Mouse (Mus musculus): ENCODE results near the gene Arrb1.
"Not testable (repeated sequence)": the region's sequence is repeated elsewhere in the genome, so short reads cannot be mapped to it uniquely, and the experiment has no call there.

The Arrb1 gene

GRCm38 (mm10) chr7:99534901-99535735, at the start of gene Arrb1:
Gene Arrb1, plus strand, starts transcription at chr7:99535466.
- no peak for DNase-seq (ENCODE audit: extremely low spot score, low read depth, low spot score)

GRCm38 (mm10) chr7:99489708-99490107, 45.6 kb upstream of the Arrb1 start:
- no peak for DNase-seq (ENCODE audit: extremely low spot score, low read depth, low spot score)

GRCm38 (mm10) chr7:99499128-99499527, 36.1 kb upstream of the Arrb1 start:
- no peak for DNase-seq (ENCODE audit: extremely low spot score, low read depth, low spot score)

GRCm38 (mm10) chr7:99500201-99500600, 35.1 kb upstream of the Arrb1 start:
- DNase-seq (ENCODE audit: extremely low spot score, low read depth, low spot score): peak; percentile 42

- DNase-seq (ENCODE audit: extremely low spot score, low read depth, low spot score): no peak
Measured at GRCm38 (mm10) chr7:99500655-99501054, 34.6 kb upstream of the Arrb1 start.

- no peak for DNase-seq (ENCODE audit: extremely low spot score, low read depth, low spot score)
Measured at GRCm38 (mm10) chr7:99501148-99501547, 34.1 kb upstream of the Arrb1 start.

- no peak for DNase-seq (ENCODE audit: extremely low spot score, low read depth, low spot score)
Measured at GRCm38 (mm10) chr7:99504556-99504955, 30.7 kb upstream of the Arrb1 start.

- DNase-seq (ENCODE audit: extremely low spot score, low read depth, low spot score): not testable (repeated sequence)
Measured at GRCm38 (mm10) chr7:99508187-99508586, 27.1 kb upstream of the Arrb1 start.

- DNase-seq (ENCODE audit: extremely low spot score, low read depth, low spot score): no peak
Measured at GRCm38 (mm10) chr7:99510087-99510501, 25.2 kb upstream of the Arrb1 start.

- no peak for DNase-seq (ENCODE audit: extremely low spot score, low read depth, low spot score)
Measured at GRCm38 (mm10) chr7:99516092-99516813, 19.0 kb upstream of the Arrb1 start.

- DNase-seq (ENCODE audit: extremely low spot score, low read depth, low spot score): no peak
Measured at GRCm38 (mm10) chr7:99516814-99517157, 18.5 kb upstream of the Arrb1 start.

GRCm38 (mm10) chr7:99518954-99519644, 16.2 kb upstream of the Arrb1 start:
- no peak for DNase-seq (ENCODE audit: extremely low spot score, low read depth, low spot score)

GRCm38 (mm10) chr7:99523121-99523520, 12.1 kb upstream of the Arrb1 start:
- no peak for DNase-seq (ENCODE audit: extremely low spot score, low read depth, low spot score)

- DNase-seq (ENCODE audit: extremely low spot score, low read depth, low spot score): no peak
Measured at GRCm38 (mm10) chr7:99523837-99524236, 11.4 kb upstream of the Arrb1 start.

GRCm38 (mm10) chr7:99528547-99528946, 6.7 kb upstream of the Arrb1 start:
- no peak for DNase-seq (ENCODE audit: extremely low spot score, low read depth, low spot score)

- no peak for DNase-seq (ENCODE audit: extremely low spot score, low read depth, low spot score)
Measured at GRCm38 (mm10) chr7:99529410-99529809, 5.9 kb upstream of the Arrb1 start.

- no peak for DNase-seq (ENCODE audit: extremely low spot score, low read depth, low spot score)
Measured at GRCm38 (mm10) chr7:99531408-99531970, 3.8 kb upstream of the Arrb1 start.

- no peak for DNase-seq (ENCODE audit: extremely low spot score, low read depth, low spot score)
Measured at GRCm38 (mm10) chr7:99532526-99532925, 2.7 kb upstream of the Arrb1 start.

- DNase-seq (ENCODE audit: extremely low spot score, low read depth, low spot score): no peak
Measured at GRCm38 (mm10) chr7:99533600-99533999, 1.7 kb upstream of the Arrb1 start.

- DNase-seq (ENCODE audit: extremely low spot score, low read depth, low spot score): no peak
Measured at GRCm38 (mm10) chr7:99534501-99534900, 765 bp upstream of the Arrb1 start.

- DNase-seq (ENCODE audit: extremely low spot score, low read depth, low spot score): no peak
Measured at GRCm38 (mm10) chr7:99535741-99536501, 655 bp downstream of the Arrb1 start.
